Mouse (Mus musculus): ENCODE measurements around the gene Hcn3.

DNA sequence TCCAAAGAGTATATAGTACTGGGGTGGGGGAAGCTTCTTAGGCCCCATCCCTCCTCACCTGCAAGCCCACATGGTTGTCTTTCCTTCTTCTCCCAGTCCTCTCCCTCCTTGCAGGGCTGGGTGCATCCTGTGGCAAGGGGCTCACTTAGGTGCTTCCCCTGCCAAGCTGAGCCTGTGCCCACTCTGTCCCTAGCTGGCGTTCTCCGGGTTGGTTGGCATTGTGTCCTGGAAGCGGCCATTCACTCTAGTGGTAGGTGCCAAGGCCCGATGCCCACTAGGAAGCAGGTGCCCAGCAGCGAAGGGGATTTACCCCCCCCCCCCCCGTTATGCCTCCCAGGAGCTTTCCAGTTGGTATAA is 23.9 kb upstream of the Hcn3 start:
- TF ChIP-seq CTCF (IDR thresholded peaks at IDR 0.05; ENCODE audit: low read depth, low read length) (no peak), TAL1 (conservative IDR thresholded peaks at IDR 0.05; ENCODE audit: low read depth, low read length) (no peak), POLR2AphosphoS5 (IDR thresholded peaks at IDR 0.05; ENCODE audit: insufficient replicate concordance, low read depth, low read length) (no peak), GATA1 (IDR thresholded peaks at IDR 0.05; ENCODE audit: borderline replicate concordance, low read length) (no peak), GATA2 (IDR thresholded peaks at IDR 0.05; ENCODE audit: borderline replicate concordance, low read depth, low read length) (no peak)

Measured in G1E (cell line).